Mouse (Mus musculus) kidney, adult 2 months (tissue): Measurements from ENCODE around the gene Kif5c.

Experiments used
- CTCF ChIP-seq: fragments of 200-500 bp; conservative IDR thresholded peaks from 2 replicates; pipeline ENCODE4 v1.5.1; 2011; ENCODE audit warnings: low read depth, mild to moderate bottlenecking, control low read depth, low read length, moderate library complexity, mixed read lengths; ENCODE audit not compliant: insufficient read depth, insufficient read length
- POLR2A ChIP-seq: fragments of 200-500 bp; IDR thresholded peaks from one replicate; pipeline ENCODE4 v1.6.1; 2011; ENCODE audit warnings: low read depth, low read length, control low read depth

DNA sequence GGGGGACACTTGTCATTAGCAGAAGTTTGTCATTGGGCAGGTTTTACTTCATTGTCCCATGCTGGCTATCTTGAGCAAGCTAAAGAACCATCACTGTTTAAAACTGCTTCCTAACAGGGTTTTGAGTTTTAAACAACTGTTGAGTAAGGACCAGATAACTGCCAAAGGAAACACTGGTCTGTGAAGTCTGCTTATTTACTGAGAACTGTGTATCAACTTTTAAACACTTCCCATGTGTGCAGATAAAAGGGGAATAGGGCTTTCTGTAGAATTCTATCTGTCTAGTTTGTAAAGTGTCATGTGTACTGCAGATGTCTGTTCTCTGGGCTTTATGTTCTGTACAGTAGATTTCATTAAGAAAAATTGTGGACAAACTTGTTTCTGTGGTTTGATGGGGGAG lies 155.1 kb downstream of the Kif5c start:
- TF ChIP-seq POLR2A (no peak), CTCF (no peak)
